ENCODE assay signal across 12 mouse cellular contexts in genomic region chr3:114065587-114065986, GRCm38 (mm10). TPM values are rescaled to one million over a fixed set of nuclear protein-coding genes. Genes with fewer than 3 reads are reported as not detected.
DNase-seq lines count a peak whose midpoint lies in the region; ATAC-seq lines count a peak whose summit lies in the region.
"Had no signal": no experiment of that assay in that cellular context is flagged by ENCODE, and none has a peak within 500 bp of the region (broad histone marks: within the 10 kb centered on the region; RNA-seq: fewer than 3 reads in every experiment).

No protein-coding gene starts in this region.

- no peak overlapping the region for H3K4me3 ChIP-seq in limb, embryonic 11.5 days (ENCODE audit: low read depth, low read length)
- H3K4me3 ChIP-seq in limb, embryonic 10.5 days: no peak overlapping the region
- H3K4me3 ChIP-seq in stomach, embryonic 14.5 days (ENCODE audit: low read depth, low read length): no peak overlapping the region
- H3K4me3 ChIP-seq: myocyte had no signal

- no peaks in the 10 kb centered on the region for H3K4me1 ChIP-seq in limb, embryonic 11.5 days (ENCODE audit: control insufficient read depth, insufficient read depth, low read length)
- no peaks in the 10 kb centered on the region for H3K4me1 ChIP-seq in limb, embryonic 10.5 days
- no peaks in the 10 kb centered on the region for H3K4me1 ChIP-seq in stomach, embryonic 14.5 days (ENCODE audit: control insufficient read depth, insufficient read depth, low read length)

- no peaks in the 10 kb centered on the region for H3K36me3 ChIP-seq in limb, embryonic 11.5 days (ENCODE audit: control insufficient read depth, insufficient read depth, low read length)
- peaks cover 11% of the 10 kb centered on the region; the same call in 1 of the 2 replicates for H3K36me3 ChIP-seq in limb, embryonic 10.5 days
- no peaks in the 10 kb centered on the region; the same call in 1 of the 2 replicates for H3K36me3 ChIP-seq in stomach, embryonic 14.5 days (ENCODE audit: control insufficient read depth, insufficient read depth, low read length)

- intact Hi-C loops in gastrocnemius, postnatal 36 days (cut with DNase I): no loop called here
- intact Hi-C loops in left cerebral cortex, postnatal 10 days (cut with DNase I): no loop called here

- H3K27me3 ChIP-seq in limb, embryonic 11.5 days (ENCODE audit: control insufficient read depth, insufficient read depth, low read length): no peaks in the 10 kb centered on the region
- H3K27me3 ChIP-seq in limb, embryonic 10.5 days (ENCODE audit: low read depth, poor library complexity, severe bottlenecking): no peaks in the 10 kb centered on the region
- no peaks in the 10 kb centered on the region for H3K27me3 ChIP-seq in stomach, embryonic 14.5 days (ENCODE audit: control insufficient read depth, insufficient read depth, low read length)

- H3K27ac ChIP-seq in limb, embryonic 11.5 days (replicated peaks; ENCODE audit: low read depth, low read length): no peak overlapping the region
- H3K27ac ChIP-seq in limb, embryonic 10.5 days: no peak overlapping the region
- H3K27ac ChIP-seq in stomach, embryonic 14.5 days (ENCODE audit: low read length): no peak overlapping the region

- H3K9ac ChIP-seq in limb, embryonic 11.5 days (ENCODE audit: low read length): no peak overlapping the region
- no peak overlapping the region for H3K9ac ChIP-seq in stomach, embryonic 14.5 days (replicated peaks; ENCODE audit: low read depth, low read length)

- peak; percentile 28 for DNase-seq in limb, embryonic 11.5 days (ENCODE audit: low spot score)
- no peak for DNase-seq in limb, embryonic 10.5 days (ENCODE audit: low spot score)
- DNase-seq in gastrocnemius, postnatal 36 days: peak; percentile 4 to 13
- peak; percentile 16 to 55 for DNase-seq in left cerebral cortex, postnatal 10 days (ENCODE audit: extremely low spot score in 1 of 2, low spot score in 2 of 2)
- DNase-seq in kidney, postnatal 10 days: no peak
- no peak for DNase-seq in lung, postnatal 10 days
- no peak for DNase-seq in natural killer cell, adult 2 months (ENCODE audit: low spot score in 2 of 2)
- DNase-seq: kidney, postnatal 36 days had no signal

- 55% methylated on average over 4 of the region's 4 CpGs for WGBS in limb, embryonic 11.5 days
- 65% methylated on average over 4 of the region's 4 CpGs for WGBS in limb, embryonic 10.5 days
- 45% methylated on average over 4 of the region's 4 CpGs for WGBS in stomach, embryonic 14.5 days

- ATAC-seq in limb, embryonic 11.5 days (ENCODE audit: insufficient number of reproducible peaks, low FRiP score, low TSS enrichment, low read depth): peak; percentile 73; the same call in 1 of the 2 replicates
- ATAC-seq in stomach, embryonic 14.5 days (ENCODE audit: insufficient number of reproducible peaks, insufficient read depth, low FRiP score, low read depth): peak; percentile 75; the same call in 1 of the 2 replicates
- ATAC-seq: Patski had no signal

- no peak overlapping the region for H3K4me2 ChIP-seq in limb, embryonic 11.5 days (ENCODE audit: low read depth, severe bottlenecking)
- no peak overlapping the region for H3K4me2 ChIP-seq in stomach, embryonic 14.5 days (replicated peaks; ENCODE audit: low read depth, low read length)

- no peaks in the 10 kb centered on the region for H3K9me3 ChIP-seq in limb, embryonic 11.5 days (ENCODE audit: control insufficient read depth, low read length)
- no peaks in the 10 kb centered on the region for H3K9me3 ChIP-seq in limb, embryonic 10.5 days (replicated peaks)
- no peaks in the 10 kb centered on the region for H3K9me3 ChIP-seq in stomach, embryonic 14.5 days (ENCODE audit: control insufficient read depth, low read depth, low read length)

RNA-seq across cellular contexts. Expression of gene Col11a1, which starts 35.2 kb away (rescaled TPM):
- polyA plus RNA-seq in limb, embryonic 11.5 days (2014; fragmentation: Nextera tagmentation; extraction: Ambion mirVana): 17.8 and 20.4 TPM in 2 replicates
- 12.4 and 16.6 TPM in 2 replicates for polyA plus RNA-seq in limb, embryonic 10.5 days (2016; fragmentation: Nextera tagmentation; extraction: Ambion mirVana)
- 1 to 10 TPM; 4.6 to 7.9 TPM for total RNA-seq in gastrocnemius, postnatal 36 days (2021)
- total RNA-seq in left cerebral cortex, postnatal 10 days (2021): 10 to 100 TPM; 15.5 to 16.1 TPM
- 19.8 and 22.3 TPM in 2 replicates for polyA plus RNA-seq in stomach, embryonic 14.5 days (2014; fragmentation: Nextera tagmentation; extraction: Ambion mirVana)
- total RNA-seq: common myeloid progenitor, adult 5-6 weeks had no signal

Comparison
In these comparisons a context has a peak if more than half of its experiments do, and no peak if none do; other contexts are left out.
1. DNase-seq: peak in limb, embryonic 11.5 days (single experiment), gastrocnemius, postnatal 36 days (2 of 2) and left cerebral cortex, postnatal 10 days (2 of 2); none in limb, embryonic 10.5 days (single experiment), kidney, postnatal 10 days (single experiment), lung, postnatal 10 days (single experiment) and natural killer cell, adult 2 months (0 of 2).